Mouse (Mus musculus): ENCODE data around the gene Kcnk4. TPM values are rescaled to one million over a fixed set of nuclear protein-coding genes. Genes with fewer than 3 reads are reported as not detected.

The Kcnk4 gene
- total and polyA plus RNA-seq, 3 experiments = 0.15 to 1.8 TPM; not detected in 1

- Histone ChIP-seq H3K36me3 (ENCODE audit: control insufficient read depth in 1 of 2, insufficient read depth in 2 of 2, low read length in 2 of 2) (peaks cover 0 to 24% of the 10 kb centered on the region in 2 experiments; a peak in 2 of 4 replicates), H3K4me1 (ENCODE audit: control insufficient read depth in 1 of 2, insufficient read depth in 2 of 2, low read length in 2 of 2) (peaks cover under 1 to 22% of the 10 kb centered on the region in 2 experiments), H3K27me3 (ENCODE audit: control insufficient read depth in 1 of 2, insufficient read depth in 2 of 2, low read length in 2 of 2) (no peaks in the 10 kb centered on the region), H3K9ac (ENCODE audit: control insufficient read depth, low read depth, low read length, poor library complexity, severe bottlenecking) (peak overlapping the region; percentile 75), H3K79me2 (ENCODE audit: control insufficient read depth, insufficient read depth, low read length, poor library complexity) (peaks cover 26% of the 10 kb centered on the region), H3K4me3 (ENCODE audit: control insufficient read depth in 1 of 2, insufficient read depth in 1 of 2, low read depth in 2 of 2, low read length in 2 of 2) (peak overlapping the region in 1 of 2 experiments; percentile 60; a peak in 2 of 4 replicates), H3K9me3 (replicated peaks; ENCODE audit: insufficient read depth, low read length) (no peaks in the 10 kb centered on the region), H3K27ac (ENCODE audit: control insufficient read depth, low read depth, low read length) (no peak overlapping the region)
- DNase-seq (ENCODE audit: low read depth, low spot score) = no peak
- TF ChIP-seq MYB (IDR thresholded peaks at IDR 0.05; ENCODE audit: low read depth, low read length) (no peak), ZMIZ1 (IDR thresholded peaks at IDR 0.05; ENCODE audit: low read depth, low read length) (0 out of 2 replicates have a peak, but pooled peaks have one; percentile 4)
Measured at GRCm38 (mm10) chr19:6981465-6981864, 47.1 kb upstream of the Kcnk4 start.

- peak; percentile 98 for DNase-seq (ENCODE audit: low read depth, low spot score)
- Histone ChIP-seq H3K36me3 (ENCODE audit: control insufficient read depth in 1 of 2, insufficient read depth in 2 of 2, low read length in 2 of 2) (peaks cover 0 to 23% of the 10 kb centered on the region in 2 experiments; a peak in 2 of 4 replicates), H3K4me3 (ENCODE audit: control insufficient read depth in 1 of 2, insufficient read depth in 1 of 2, low read depth in 2 of 2, low read length in 2 of 2) (peak within 1 kb of the TSS; percentile 60 to 77), H3K79me2 (ENCODE audit: control insufficient read depth, insufficient read depth, low read length, poor library complexity) (peaks cover 35% of the 10 kb centered on the region), H3K27me3 (ENCODE audit: control insufficient read depth in 1 of 2, insufficient read depth in 2 of 2, low read length in 2 of 2) (no peaks in the 10 kb centered on the region), H3K27ac (ENCODE audit: control insufficient read depth, low read depth, low read length) (peak within 1 kb of the TSS; percentile 74), H3K9me3 (replicated peaks; ENCODE audit: insufficient read depth, low read length) (no peaks in the 10 kb centered on the region), H3K9ac (ENCODE audit: control insufficient read depth, low read depth, low read length, poor library complexity, severe bottlenecking) (peak within 1 kb of the TSS; percentile 75), H3K4me1 (ENCODE audit: control insufficient read depth in 1 of 2, insufficient read depth in 2 of 2, low read length in 2 of 2) (peaks cover 0 to 19% of the 10 kb centered on the region in 2 experiments; a peak in 2 of 4 replicates)
- TF ChIP-seq MAFK (IDR thresholded peaks at IDR 0.05; ENCODE audit: borderline replicate concordance, low read depth, low read length) = no peak
- TF ChIP-seq KAT2A (conservative IDR thresholded peaks at IDR 0.05; ENCODE audit: low read depth, low read length) = peak; percentile 43; the same call in 1 of the 2 replicates
- TF ChIP-seq TAL1 (IDR thresholded peaks at IDR 0.05; ENCODE audit: low read length) = no peak
- TF ChIP-seq USF2 (IDR thresholded peaks at IDR 0.05; ENCODE audit: borderline replicate concordance in 1 of 2, insufficient read depth in 1 of 2, low read depth in 1 of 2, low read length in 2 of 2) = no peak
- TF ChIP-seq POLR2A (IDR thresholded peaks at IDR 0.05; ENCODE audit: control insufficient read depth in 1 of 2, insufficient read depth in 1 of 2, low read depth in 1 of 2, low read length in 2 of 2, poor library complexity in 1 of 2) = peak; percentile 90 to 97
- TF ChIP-seq ETS1 (IDR thresholded peaks at IDR 0.05; ENCODE audit: low read depth, low read length) = peak; percentile 49; the same call in 1 of the 2 replicates
- TF ChIP-seq SMC3 (IDR thresholded peaks at IDR 0.05; ENCODE audit: low read depth, low read length) = no peak
- no peak for TF ChIP-seq ZKSCAN1 (IDR thresholded peaks at IDR 0.05; ENCODE audit: low read depth, low read length)
- peak; percentile 91 for TF ChIP-seq ELF1 (IDR thresholded peaks at IDR 0.05; ENCODE audit: low read depth, low read length)
- TF ChIP-seq ZNF384 (IDR thresholded peaks at IDR 0.05; ENCODE audit: low read depth, low read length) = no peak
- no peak; the same call in 1 of the 2 replicates for TF ChIP-seq USF1 (IDR thresholded peaks at IDR 0.05; ENCODE audit: low read depth, low read length)
- TF ChIP-seq CHD2 (IDR thresholded peaks at IDR 0.05; ENCODE audit: low read length) = peak; percentile 30; the same call in 1 of the 2 replicates
- TF ChIP-seq TCF12 (IDR thresholded peaks at IDR 0.05; ENCODE audit: low read depth, low read length) = peak; percentile 52; the same call in 1 of the 2 replicates
- TF ChIP-seq ZMIZ1 (IDR thresholded peaks at IDR 0.05; ENCODE audit: low read depth, low read length) = peak; percentile 96
- peak; percentile 84 for TF ChIP-seq NRF1 (IDR thresholded peaks at IDR 0.05; ENCODE audit: insufficient read depth, low read depth, low read length, poor library complexity, severe bottlenecking)
- peak; percentile 83 for TF ChIP-seq HCFC1 (IDR thresholded peaks at IDR 0.05; ENCODE audit: low read depth, low read length)
- TF ChIP-seq NELFE (IDR thresholded peaks at IDR 0.05; ENCODE audit: low read depth, low read length) = peak; percentile 99
- TF ChIP-seq JUND (IDR thresholded peaks at IDR 0.05; ENCODE audit: low read depth, low read length) = no peak
- TF ChIP-seq GABPA (IDR thresholded peaks at IDR 0.05; ENCODE audit: low read depth, low read length) = no peak
- TF ChIP-seq EP300 (IDR thresholded peaks at IDR 0.05; ENCODE audit: low read depth in 1 of 2, low read length in 2 of 2) = 0 out of 4 replicates have a peak, but pooled peaks of 1 of the 2 experiments have one; percentile 16
- peak; percentile 46; the same call in 1 of the 2 replicates for TF ChIP-seq POLR2AphosphoS5 (IDR thresholded peaks at IDR 0.05; ENCODE audit: borderline replicate concordance, low read depth, low read length)
- TF ChIP-seq GATA1 (IDR thresholded peaks at IDR 0.05; ENCODE audit: low read depth, low read length) = no peak
- no peak for TF ChIP-seq ZC3H11A (IDR thresholded peaks at IDR 0.05; ENCODE audit: low read depth, low read length)
- TF ChIP-seq TBP (IDR thresholded peaks at IDR 0.05; ENCODE audit: low read depth, low read length) = peak; percentile 94
- peak; percentile 87 for TF ChIP-seq MXI1 (IDR thresholded peaks at IDR 0.05; ENCODE audit: low read depth, low read length)
- TF ChIP-seq CHD1 (IDR thresholded peaks at IDR 0.05; ENCODE audit: low read depth, low read length) = no peak
- no peak for TF ChIP-seq MEF2A (IDR thresholded peaks at IDR 0.05; ENCODE audit: extremely low read depth, insufficient replicate concordance, low read depth, low read length, poor library complexity, severe bottlenecking)
- peak; percentile 72 for TF ChIP-seq MYC (IDR thresholded peaks at IDR 0.05; ENCODE audit: low read depth, low read length)
Measured at GRCm38 (mm10) chr19:6980381-6981093, 46.2 kb upstream of the Kcnk4 start, which contains the start of gene Fkbp2. Fkbp2 (minus strand) TSS chr19:6980501.

Data from MEL (cell line).